Mouse (Mus musculus) kidney, embryonic 15.5 days (tissue): ENCODE results near the gene Adgrf5. TPM values are rescaled to one million over a fixed set of nuclear protein-coding genes. Genes with fewer than 3 reads are reported as not detected.
"Not testable (repeated sequence)": the region's sequence is repeated elsewhere in the genome, so short reads cannot be mapped to it uniquely, and the experiment has no call there.

Experiments
- ATAC-seq: fragments of 200-750 bp; cut with Nextera tagmentation; replicated peaks from 2 replicates; pipeline ENCODE4 v1.8.0; 2017; ENCODE audit warnings: moderate TSS enrichment; ENCODE audit not compliant: low FRiP score
- H3K27ac ChIP-seq: fragments of 300-500 bp; sonication (generic); 2 replicates; pipeline ENCODE4 v1.5.1; 2015; ENCODE audit warnings: mild to moderate bottlenecking, inconsistent platforms
- H3K27me3 ChIP-seq: fragments of 300-500 bp; sonication (generic); 2 replicates; pipeline ENCODE4 v1.6.1; 2015; ENCODE audit warnings: inconsistent platforms
- H3K36me3 ChIP-seq: fragments of 300-500 bp; sonication (generic); 2 replicates; pipeline ENCODE4 v1.6.1; 2015; ENCODE audit warnings: inconsistent platforms
- H3K4me1 ChIP-seq: fragments of 300-500 bp; sonication (generic); 2 replicates; pipeline ENCODE4 v1.6.1; 2015; ENCODE audit warnings: inconsistent platforms
- H3K4me2 ChIP-seq: fragments of 300-500 bp; sonication (generic); 2 replicates; pipeline ENCODE4 v1.6.1; 2015; ENCODE audit warnings: moderate library complexity, mild to moderate bottlenecking, inconsistent platforms
- H3K4me3 ChIP-seq: fragments of 300-500 bp; sonication (generic); replicated peaks from 2 replicates; pipeline ENCODE4 v1.5.1; 2015; ENCODE audit warnings: mild to moderate bottlenecking, inconsistent platforms
- H3K9ac ChIP-seq: fragments of 300-500 bp; sonication (generic); 2 replicates; pipeline ENCODE4 v1.6.1; 2015; ENCODE audit warnings: mild to moderate bottlenecking, inconsistent platforms
- H3K9me3 ChIP-seq: fragments of 300-500 bp; sonication (generic); replicated peaks from 2 replicates; pipeline ENCODE4 v1.6.1; 2016; ENCODE audit warnings: inconsistent platforms
- WGBS: fragments of 180-500 bp; shearing (Covaris S2); methylation state at CpG from one replicate; pipeline ENCODE4 v1.1.7; 2015; ENCODE audit warnings: mixed read lengths; 5-methylcytosine and 5-hydroxymethylcytosine counted together
- polyA plus RNA-seq: library from polyadenylated mRNA; unstranded; fragments of >200 nt; fragmentation: Nextera tagmentation; extraction: Ambion mirVana; gene quantifications from 2 replicates; pipeline ENCODE4 v1.2.1, GENCODE M21; 2015

Gene Adgrf5
- 21.6 and 21.8 TPM in 2 replicates for polyA plus RNA-seq

- no peaks in the 10 kb centered on the region for H3K9me3 ChIP-seq
- no peaks in the 10 kb centered on the region for H3K36me3 ChIP-seq
- peak within 1 kb of the TSS; percentile 84 for H3K27ac ChIP-seq
- peak within 1 kb of the TSS; percentile 55 for H3K4me2 ChIP-seq
- H3K27me3 ChIP-seq, result no peaks in the 10 kb centered on the region
- peak; percentile 81 for ATAC-seq
- H3K4me1 ChIP-seq, result peaks cover 51% of the 10 kb centered on the region
- H3K4me3 ChIP-seq, result peak within 1 kb of the TSS; percentile 39
- peak within 1 kb of the TSS; percentile 26; the same call in 1 of the 2 replicates for H3K9ac ChIP-seq
- 23% methylated on average over 16 of the region's 16 CpGs for WGBS
Observed at GRCm38 (mm10) chr17:43359826-43360619, at the start of gene Adgrf5. Gene Adgrf5 (plus strand): TSS chr17:43360451.

- H3K27me3 ChIP-seq, result no peaks in the 10 kb centered on the region
- H3K4me3 ChIP-seq, result no peak overlapping the region
- H3K27ac ChIP-seq, result peak overlapping the region; percentile 29; the same call in 1 of the 2 replicates
- H3K4me2 ChIP-seq, result peak overlapping the region; percentile 68
- 0 out of 2 replicates have a peak, but pooled peaks cover 3% of the 10 kb centered on the region for H3K9me3 ChIP-seq
- peaks cover 18% of the 10 kb centered on the region for H3K4me1 ChIP-seq
- WGBS, result 40% methylated on average over 7 of the region's 7 CpGs
- no peaks in the 10 kb centered on the region for H3K36me3 ChIP-seq
- H3K9ac ChIP-seq, result no peak overlapping the region
- ATAC-seq, result peak; percentile 82
Observed at GRCm38 (mm10) chr17:43325986-43326671, 34.1 kb upstream of the Adgrf5 start.

- WGBS, result 18% methylated on average over 29 of the region's 29 CpGs
- Histone ChIP-seq H3K9me3 (0 out of 2 replicates have a peak, but pooled peaks cover 3% of the 10 kb centered on the region), H3K27me3 (no peaks in the 10 kb centered on the region), H3K4me2 (peak overlapping the region; percentile 68), H3K36me3 (no peaks in the 10 kb centered on the region), H3K4me1 (peaks cover 22% of the 10 kb centered on the region), H3K9ac (peak overlapping the region; percentile 45; the same call in 1 of the 2 replicates), H3K27ac (peak overlapping the region; percentile 66), H3K4me3 (peak overlapping the region; percentile 37)
- ATAC-seq, result peak; percentile 89
Observed at GRCm38 (mm10) chr17:43326726-43327700, 33.2 kb upstream of the Adgrf5 start.

GRCm38 (mm10) chr17:43327810-43328209, 32.4 kb upstream of the Adgrf5 start:
- Histone ChIP-seq H3K9ac (no peak overlapping the region), H3K27me3 (no peaks in the 10 kb centered on the region), H3K4me1 (peaks cover 27% of the 10 kb centered on the region), H3K27ac (no peak overlapping the region), H3K9me3 (0 out of 2 replicates have a peak, but pooled peaks cover 3% of the 10 kb centered on the region), H3K36me3 (no peaks in the 10 kb centered on the region), H3K4me2 (no peak overlapping the region), H3K4me3 (no peak overlapping the region)
- 71% methylated on average over 6 of the region's 6 CpGs for WGBS
- no peak for ATAC-seq

GRCm38 (mm10) chr17:43329216-43329615, 31.0 kb upstream of the Adgrf5 start:
- Histone ChIP-seq H3K4me2 (no peak overlapping the region), H3K9me3 (no peaks in the 10 kb centered on the region), H3K36me3 (no peaks in the 10 kb centered on the region), H3K27me3 (no peaks in the 10 kb centered on the region), H3K4me3 (no peak overlapping the region), H3K4me1 (peaks cover 33% of the 10 kb centered on the region), H3K9ac (no peak overlapping the region), H3K27ac (no peak overlapping the region)
- 87% methylated on average over 4 of the region's 4 CpGs for WGBS
- no peak for ATAC-seq

GRCm38 (mm10) chr17:43329761-43330183, 30.5 kb upstream of the Adgrf5 start:
- Histone ChIP-seq H3K9me3 (no peaks in the 10 kb centered on the region), H3K9ac (no peak overlapping the region), H3K27ac (no peak overlapping the region), H3K4me3 (no peak overlapping the region), H3K4me1 (peaks cover 33% of the 10 kb centered on the region), H3K36me3 (no peaks in the 10 kb centered on the region), H3K4me2 (no peak overlapping the region), H3K27me3 (no peaks in the 10 kb centered on the region)
- WGBS, result 79% methylated on average over 7 of the region's 7 CpGs
- no peak for ATAC-seq

- no peak overlapping the region for H3K4me3 ChIP-seq
- no peaks in the 10 kb centered on the region; the same call in 1 of the 2 replicates for H3K9me3 ChIP-seq
- peaks cover 18% of the 10 kb centered on the region for H3K4me1 ChIP-seq
- no peaks in the 10 kb centered on the region for H3K27me3 ChIP-seq
- H3K9ac ChIP-seq, result no peak overlapping the region
- no peak for ATAC-seq
- H3K36me3 ChIP-seq, result no peaks in the 10 kb centered on the region
- 51% methylated on average over 5 of the region's 5 CpGs for WGBS
- H3K4me2 ChIP-seq, result no peak overlapping the region
- H3K27ac ChIP-seq, result no peak overlapping the region
Observed at GRCm38 (mm10) chr17:43332686-43333085, 27.6 kb upstream of the Adgrf5 start.

- Histone ChIP-seq H3K36me3 (no peaks in the 10 kb centered on the region), H3K4me2 (no peak overlapping the region), H3K4me3 (no peak overlapping the region), H3K27ac (0 out of 2 replicates have a peak overlapping the region, but pooled peaks have one; percentile 24), H3K4me1 (peaks cover 15% of the 10 kb centered on the region; the same call in 1 of the 2 replicates), H3K9me3 (no peaks in the 10 kb centered on the region; the same call in 1 of the 2 replicates), H3K9ac (no peak overlapping the region), H3K27me3 (no peaks in the 10 kb centered on the region)
- ATAC-seq, result 0 out of 2 replicates have a peak, but pooled peaks have one; percentile 50
- WGBS, result 42% methylated on average over 9 of the region's 9 CpGs
Observed at GRCm38 (mm10) chr17:43334074-43334473, 26.2 kb upstream of the Adgrf5 start.

- H3K4me3 ChIP-seq, result no peak overlapping the region
- no peak overlapping the region for H3K9ac ChIP-seq
- ATAC-seq, result no peak
- H3K36me3 ChIP-seq, result no peaks in the 10 kb centered on the region
- WGBS, result 68% methylated on average over 2 of the region's 2 CpGs
- H3K4me1 ChIP-seq, result peaks cover 7% of the 10 kb centered on the region; the same call in 1 of the 2 replicates
- H3K27ac ChIP-seq, result no peak overlapping the region
- H3K9me3 ChIP-seq, result no peaks in the 10 kb centered on the region; the same call in 1 of the 2 replicates
- no peak overlapping the region for H3K4me2 ChIP-seq
- no peaks in the 10 kb centered on the region for H3K27me3 ChIP-seq
Observed at GRCm38 (mm10) chr17:43337643-43338042, 22.6 kb upstream of the Adgrf5 start.

- no peak overlapping the region for H3K9ac ChIP-seq
- ATAC-seq, result no peak
- no peak overlapping the region for H3K4me2 ChIP-seq
- no peak overlapping the region for H3K4me3 ChIP-seq
- no peaks in the 10 kb centered on the region for H3K36me3 ChIP-seq
- H3K4me1 ChIP-seq, result peaks cover 6% of the 10 kb centered on the region; the same call in 1 of the 2 replicates
- no peaks in the 10 kb centered on the region; the same call in 1 of the 2 replicates for H3K9me3 ChIP-seq
- no peaks in the 10 kb centered on the region for H3K27me3 ChIP-seq
- WGBS, result 85% methylated on average over 3 of the region's 3 CpGs
- no peak overlapping the region for H3K27ac ChIP-seq
Observed at GRCm38 (mm10) chr17:43338279-43338678, 22.0 kb upstream of the Adgrf5 start.

GRCm38 (mm10) chr17:43346499-43346898, 13.8 kb upstream of the Adgrf5 start:
- H3K27ac ChIP-seq, H3K9ac ChIP-seq, H3K4me1 ChIP-seq, H3K4me3 ChIP-seq, H3K4me2 ChIP-seq, H3K9me3 ChIP-seq, H3K27me3 ChIP-seq, H3K36me3 ChIP-seq, ATAC-seq: not testable (repeated sequence)
- 96% methylated on average over 2 of the region's 2 CpGs for WGBS
